Mouse (Mus musculus) G1E (cell line): ENCODE measurements at regions not wholly inside any gene's neighbourhood (a gene's known extent, or its start where the extent isn't known, plus 50 kb on each side); places are given as distances from the start of the nearest gene placed in this dataset.

ENCODE experiments used
- CTCF ChIP-seq: IDR thresholded peaks from 2 replicates; pipeline ENCODE4 v1.5.1; 2012; ENCODE audit warnings: low read depth, low read length, inconsistent platforms, mixed read lengths
- GATA1 ChIP-seq: IDR thresholded peaks from 2 replicates; pipeline ENCODE4 v1.6.1; 2012; ENCODE audit warnings: borderline replicate concordance, low read length, inconsistent platforms, mixed read lengths
- TAL1 ChIP-seq: conservative IDR thresholded peaks from 2 replicates; pipeline ENCODE4 v1.6.1; 2012; ENCODE audit warnings: low read depth, low read length, inconsistent platforms, mixed read lengths

- no peak for TF ChIP-seq TAL1
- TF ChIP-seq CTCF: no peak
- no peak for TF ChIP-seq GATA1
These were observed 271.2 kb downstream of the Cyp26b1 start for GRCm38 (mm10) chr6:84322528-84322927.
